Mouse (Mus musculus): Measurements from ENCODE around the gene Cytip. TPM values are rescaled to one million over a fixed set of nuclear protein-coding genes. Genes with fewer than 3 reads are reported as not detected.
A peak's percentile ranks its signal among the peaks of the same experiment; 100 is the strongest.

The Cytip gene
- 0.09 TPM in 1 of 2 replicates, not detected in the other for polyA plus RNA-seq (2015; fragmentation: Nextera tagmentation; extraction: Ambion mirVana)

GRCm38 (mm10) chr2:58195346-58195745 is at the start of gene Cytip:
Gene Cytip, minus strand, starts transcription at chr2:58195532.
- no peak within 1 kb of the TSS for H3K27ac ChIP-seq (replicated peaks)
- H3K4me3 ChIP-seq, result no peak within 1 kb of the TSS
- no peaks in the 10 kb centered on the region for H3K36me3 ChIP-seq
- H3K27me3 ChIP-seq, result no peaks in the 10 kb centered on the region
- no peak within 1 kb of the TSS for H3K4me2 ChIP-seq (replicated peaks)
- no peaks in the 10 kb centered on the region for H3K9me3 ChIP-seq
- H3K4me1 ChIP-seq, result no peaks in the 10 kb centered on the region
- ATAC-seq (replicated peaks), result no peak
- 41% methylated on average over 4 of the region's 4 CpGs for WGBS
- H3K9ac ChIP-seq (replicated peaks), result no peak within 1 kb of the TSS

DNA sequence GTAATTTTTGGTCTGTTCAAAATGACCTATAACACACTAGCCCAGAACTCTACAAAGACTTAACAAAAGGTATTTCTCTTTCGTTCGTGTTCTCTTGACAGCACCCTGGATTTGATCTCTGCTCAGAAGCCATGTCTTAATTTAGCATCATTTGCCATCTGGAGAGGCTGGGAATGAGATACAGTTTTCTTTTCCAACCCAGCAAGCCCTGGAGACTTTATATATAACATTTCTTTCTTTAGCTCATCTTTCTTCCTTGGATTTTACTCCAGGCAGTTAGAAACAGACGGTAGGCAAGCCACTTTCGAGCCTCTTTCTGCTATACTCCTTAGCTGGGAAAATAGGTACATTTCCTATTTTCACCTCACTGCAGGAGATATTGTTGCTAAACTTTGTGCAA is 45.3 kb upstream of the Cytip start:
- Histone ChIP-seq H3K27ac (replicated peaks) (peak overlapping the region; percentile 64), H3K9me3 (no peaks in the 10 kb centered on the region), H3K27me3 (no peaks in the 10 kb centered on the region), H3K4me1 (0 out of 2 replicates have a peak, but pooled peaks cover 3% of the 10 kb centered on the region), H3K4me2 (replicated peaks) (no peak overlapping the region), H3K36me3 (no peaks in the 10 kb centered on the region), H3K4me3 (no peak overlapping the region), H3K9ac (replicated peaks) (no peak overlapping the region)
- 74% methylated on average over 4 of the region's 4 CpGs for WGBS
- ATAC-seq (replicated peaks), result no peak

DNA sequence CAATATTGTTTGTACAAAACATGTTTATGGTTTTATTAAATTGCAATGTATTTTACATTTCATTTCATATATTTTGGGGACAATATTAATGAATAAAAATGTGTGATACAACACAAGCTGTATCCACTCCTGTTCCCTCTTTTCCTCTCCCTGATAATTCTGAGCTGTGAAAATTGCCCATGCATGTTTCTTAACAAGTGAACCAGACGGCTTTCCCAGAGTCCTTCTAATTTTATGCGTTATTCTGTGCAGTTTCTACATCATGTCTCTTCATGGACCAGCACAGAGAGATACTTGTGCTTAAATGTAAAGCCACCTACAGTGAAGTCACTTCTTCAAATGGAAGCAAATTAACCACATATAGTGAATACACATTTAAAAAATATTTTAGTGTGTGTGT is 42.2 kb upstream of the Cytip start:
- no peaks in the 10 kb centered on the region for H3K9me3 ChIP-seq
- no peak overlapping the region for H3K9ac ChIP-seq (replicated peaks)
- 0 out of 2 replicates have a peak, but pooled peaks cover 3% of the 10 kb centered on the region for H3K4me1 ChIP-seq
- no peaks in the 10 kb centered on the region for H3K36me3 ChIP-seq
- no peak overlapping the region for H3K27ac ChIP-seq (replicated peaks)
- H3K27me3 ChIP-seq, result no peaks in the 10 kb centered on the region
- H3K4me2 ChIP-seq (replicated peaks), result no peak overlapping the region
- 68% methylated on average over 2 of the region's 2 CpGs for WGBS
- H3K4me3 ChIP-seq, result no peak overlapping the region
- ATAC-seq (replicated peaks), result no peak

- Histone ChIP-seq H3K9me3 (no peaks in the 10 kb centered on the region), H3K27ac (replicated peaks) (no peak overlapping the region), H3K9ac (replicated peaks) (no peak overlapping the region), H3K4me1 (no peaks in the 10 kb centered on the region), H3K27me3 (no peaks in the 10 kb centered on the region), H3K4me3 (no peak overlapping the region), H3K4me2 (replicated peaks) (no peak overlapping the region), H3K36me3 (no peaks in the 10 kb centered on the region)
- 55% methylated on average over 6 of the region's 6 CpGs for WGBS
- ATAC-seq (replicated peaks), result peak; percentile 82; the same call in 1 of the 2 replicates
Measured at GRCm38 (mm10) chr2:58199442-58199841, 4.1 kb upstream of the Cytip start.

- Histone ChIP-seq H3K27ac (replicated peaks) (no peak overlapping the region), H3K4me1 (no peaks in the 10 kb centered on the region), H3K27me3 (no peaks in the 10 kb centered on the region), H3K9ac (replicated peaks) (no peak overlapping the region), H3K9me3 (no peaks in the 10 kb centered on the region), H3K36me3 (no peaks in the 10 kb centered on the region), H3K4me2 (replicated peaks) (no peak overlapping the region), H3K4me3 (no peak overlapping the region)
- 84% methylated on average over 1 of the region's 1 CpGs for WGBS
- no peak for ATAC-seq (replicated peaks)
Measured at GRCm38 (mm10) chr2:58196880-58197279, 1.5 kb upstream of the Cytip start.

- Histone ChIP-seq H3K27me3 (no peaks in the 10 kb centered on the region), H3K27ac (replicated peaks) (no peak overlapping the region), H3K9ac (replicated peaks) (no peak overlapping the region), H3K4me3 (no peak overlapping the region), H3K4me1 (no peaks in the 10 kb centered on the region), H3K4me2 (replicated peaks) (no peak overlapping the region), H3K9me3 (no peaks in the 10 kb centered on the region), H3K36me3 (no peaks in the 10 kb centered on the region)
- 83% methylated on average over 10 of the region's 10 CpGs for WGBS
- ATAC-seq (replicated peaks), result no peak
Measured at GRCm38 (mm10) chr2:58194422-58195115, 763 bp downstream of the Cytip start.

- H3K4me2 ChIP-seq (replicated peaks), result no peak overlapping the region
- ATAC-seq (replicated peaks), result no peak
- H3K36me3 ChIP-seq, result no peaks in the 10 kb centered on the region
- H3K27ac ChIP-seq (replicated peaks), result no peak overlapping the region
- no peaks in the 10 kb centered on the region for H3K27me3 ChIP-seq
- no peaks in the 10 kb centered on the region for H3K4me1 ChIP-seq
- no peaks in the 10 kb centered on the region for H3K9me3 ChIP-seq
- whole genome bisulfite sequencing, result 91% methylated on average over 5 of the region's 5 CpGs
- no peak overlapping the region for H3K9ac ChIP-seq (replicated peaks)
- H3K4me3 ChIP-seq, result no peak overlapping the region
Measured at GRCm38 (mm10) chr2:58192160-58192559, 3.2 kb downstream of the Cytip start.

- Histone ChIP-seq H3K4me1 (no peaks in the 10 kb centered on the region), H3K4me2 (replicated peaks) (no peak overlapping the region), H3K27me3 (no peaks in the 10 kb centered on the region), H3K36me3 (no peaks in the 10 kb centered on the region), H3K9me3 (no peaks in the 10 kb centered on the region), H3K4me3 (no peak overlapping the region), H3K9ac (replicated peaks) (no peak overlapping the region), H3K27ac (replicated peaks) (no peak overlapping the region)
- 74% methylated on average over 4 of the region's 4 CpGs for WGBS
- no peak for ATAC-seq (replicated peaks)
Measured at GRCm38 (mm10) chr2:58189501-58189900, 5.8 kb downstream of the Cytip start.

DNA sequence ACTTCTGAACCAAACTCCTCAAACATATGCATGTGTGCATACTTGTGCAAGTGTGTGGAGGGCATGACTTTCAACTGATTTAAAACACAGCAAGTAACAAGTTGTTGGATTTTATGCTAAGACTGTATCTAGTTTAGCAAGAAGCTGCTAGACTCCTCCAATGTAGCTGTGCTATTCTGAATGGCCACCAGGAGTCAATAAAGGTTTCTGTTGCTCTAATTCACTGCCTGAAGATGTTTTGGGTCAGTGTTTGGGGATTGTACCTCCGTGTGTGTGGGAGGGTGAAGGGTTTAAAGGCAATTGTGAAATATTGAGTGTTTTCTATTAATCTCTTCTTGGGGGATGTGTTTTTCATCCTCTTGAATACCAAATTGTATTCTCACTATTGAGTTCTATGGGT is 6.4 kb downstream of the Cytip start:
- Histone ChIP-seq H3K4me3 (no peak overlapping the region), H3K36me3 (no peaks in the 10 kb centered on the region), H3K9me3 (no peaks in the 10 kb centered on the region), H3K27ac (replicated peaks) (no peak overlapping the region), H3K4me2 (replicated peaks) (no peak overlapping the region), H3K27me3 (no peaks in the 10 kb centered on the region), H3K4me1 (no peaks in the 10 kb centered on the region), H3K9ac (replicated peaks) (no peak overlapping the region)
- WGBS, result 40% methylated on average over 1 of the region's 1 CpGs
- no peak for ATAC-seq (replicated peaks)

DNA sequence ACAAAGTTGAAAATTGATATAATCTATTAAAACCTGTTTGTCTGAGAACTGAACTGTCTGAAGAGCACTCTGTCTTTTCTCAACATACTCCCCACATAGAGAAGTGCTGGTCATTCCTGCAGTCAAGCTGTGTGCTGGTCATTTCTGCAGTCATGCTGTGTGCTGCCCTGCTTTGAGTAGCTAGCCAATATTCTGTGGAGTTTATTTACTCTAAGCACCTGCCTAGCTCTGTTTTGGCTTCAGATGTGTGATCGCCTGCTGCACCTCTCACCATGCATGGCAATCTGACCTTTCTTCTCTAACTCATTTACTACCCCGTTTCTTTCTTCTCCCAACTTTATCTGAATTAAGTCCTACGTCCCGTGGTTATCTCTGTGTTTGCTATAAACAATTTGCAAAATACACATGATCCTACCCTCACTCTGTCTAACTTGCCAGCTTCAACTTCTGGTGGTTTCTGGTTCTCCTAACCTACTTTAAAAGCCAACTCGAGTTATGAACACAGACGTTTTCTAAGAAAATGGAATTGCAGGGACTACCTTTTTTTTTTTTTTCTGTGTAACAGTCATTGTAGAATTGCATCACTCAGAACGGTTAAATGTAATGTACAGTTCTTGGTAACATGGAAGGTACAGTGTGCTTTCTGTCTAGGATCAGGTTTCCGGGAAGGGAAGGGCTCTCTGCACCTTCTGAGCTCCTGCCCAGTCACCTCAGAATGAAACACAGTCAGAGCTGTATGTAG is 7.9 kb downstream of the Cytip start:
- H3K4me3 ChIP-seq, result no peak overlapping the region
- WGBS, result 86% methylated on average over 8 of the region's 8 CpGs
- no peaks in the 10 kb centered on the region for H3K36me3 ChIP-seq
- no peaks in the 10 kb centered on the region for H3K4me1 ChIP-seq
- no peaks in the 10 kb centered on the region for H3K9me3 ChIP-seq
- H3K9ac ChIP-seq (replicated peaks), result no peak overlapping the region
- no peak overlapping the region for H3K4me2 ChIP-seq (replicated peaks)
- ATAC-seq (replicated peaks), result no peak
- no peak overlapping the region for H3K27ac ChIP-seq (replicated peaks)
- H3K27me3 ChIP-seq, result no peaks in the 10 kb centered on the region

DNA sequence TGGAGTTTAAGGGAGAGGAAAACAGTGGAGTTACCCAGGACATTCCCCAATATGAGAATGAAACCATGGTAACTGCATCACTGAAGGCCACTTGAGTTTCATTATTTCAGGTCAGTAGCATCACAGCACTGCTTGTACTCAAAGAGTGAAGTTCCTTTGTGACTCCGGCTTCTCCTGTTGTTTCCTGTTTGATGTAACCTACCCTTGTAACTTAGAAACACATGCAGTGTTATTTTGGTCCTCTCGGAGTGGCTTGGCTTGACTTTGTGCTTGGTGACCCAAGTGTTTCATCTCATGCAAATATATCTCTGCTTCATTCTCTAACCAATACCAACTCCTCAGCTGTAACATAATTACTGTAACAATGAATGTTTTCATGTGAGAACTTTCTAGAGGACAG is 11.1 kb downstream of the Cytip start:
- Histone ChIP-seq H3K27ac (replicated peaks) (no peak overlapping the region), H3K9me3 (no peaks in the 10 kb centered on the region), H3K9ac (replicated peaks) (no peak overlapping the region)

DNA sequence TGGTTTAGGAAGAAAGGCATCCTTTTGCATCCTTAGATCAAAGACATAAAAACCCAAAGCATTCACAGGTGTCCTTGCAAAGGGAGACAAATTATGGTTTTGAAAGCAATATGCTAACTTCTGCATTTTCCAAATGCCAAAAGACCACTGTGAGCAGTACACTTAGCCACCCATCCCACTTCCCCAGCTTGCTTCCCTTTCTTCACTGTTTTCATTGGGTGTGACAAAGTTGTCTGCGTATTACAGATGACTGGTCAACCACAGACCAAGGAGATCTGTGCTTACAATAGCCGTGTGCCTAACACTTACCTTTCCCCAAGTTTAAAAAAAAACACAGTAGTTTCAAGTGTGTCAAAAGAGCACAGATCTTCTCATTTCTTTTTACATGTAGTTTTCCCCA is 11.7 kb downstream of the Cytip start:
- Histone ChIP-seq H3K27ac (replicated peaks) (no peak overlapping the region), H3K36me3 (no peaks in the 10 kb centered on the region), H3K4me3 (no peak overlapping the region), H3K27me3 (no peaks in the 10 kb centered on the region), H3K9me3 (no peaks in the 10 kb centered on the region), H3K4me1 (no peaks in the 10 kb centered on the region), H3K9ac (replicated peaks) (no peak overlapping the region), H3K4me2 (replicated peaks) (no peak overlapping the region)
- no peak for ATAC-seq (replicated peaks)
- 92% methylated on average over 2 of the region's 2 CpGs for WGBS

More for the DNA sequence above, 11.1 kb downstream of the Cytip start:
- whole genome bisulfite sequencing, result 69% methylated on average over 2 of the region's 2 CpGs
- no peak overlapping the region for H3K4me3 ChIP-seq
- no peaks in the 10 kb centered on the region for H3K36me3 ChIP-seq
- H3K4me2 ChIP-seq (replicated peaks), result no peak overlapping the region
- no peaks in the 10 kb centered on the region for H3K4me1 ChIP-seq
- H3K27me3 ChIP-seq, result no peaks in the 10 kb centered on the region
- ATAC-seq (replicated peaks), result no peak

Data from forebrain, embryonic 15.5 days (tissue).